Mouse (Mus musculus): ENCODE measurements around the gene Grk4. TPM values are rescaled to one million over a fixed set of nuclear protein-coding genes. Genes with fewer than 3 reads are reported as not detected.

Gene Grk4
- polyA plus RNA-seq, 1 experiment = 3.6 TPM

GRCm38 (mm10) chr5:34637591-34638156 is 22.5 kb upstream of the Grk4 start:
- DNase-seq = no peak
- 88% methylated on average over 7 of the region's 7 CpGs for WGBS
- Histone ChIP-seq H3K36me3 (ENCODE audit: control insufficient read depth, insufficient read depth, low read length) (no peaks in the 10 kb centered on the region; the same call in 1 of the 2 replicates), H3K27ac (ENCODE audit: control insufficient read depth, insufficient read depth, low read length) (no peak overlapping the region), H3K27me3 (ENCODE audit: control insufficient read depth, insufficient read depth, low read length) (no peaks in the 10 kb centered on the region), H3K4me3 (ENCODE audit: control insufficient read depth, insufficient read depth, low read length) (no peak overlapping the region), H3K4me1 (replicated peaks; ENCODE audit: control insufficient read depth, insufficient read depth, low read length) (peaks cover 24% of the 10 kb centered on the region)
- TF ChIP-seq CTCF (IDR thresholded peaks at IDR 0.05; ENCODE audit: borderline replicate concordance, control insufficient read depth, extremely low read depth, insufficient read depth, low read length, poor library complexity) (no peak), POLR2A (IDR thresholded peaks at IDR 0.05; ENCODE audit: control insufficient read depth, extremely low read depth, insufficient read depth, low read length, poor library complexity) (no peak)

- 95% methylated on average over 3 of the region's 3 CpGs for WGBS
- no peaks in the 10 kb centered on the region for H3K4me1 ChIP-seq (replicated peaks; ENCODE audit: control insufficient read depth, insufficient read depth, low read length)
- DNase-seq = no peak
- H3K27ac ChIP-seq (ENCODE audit: control insufficient read depth, insufficient read depth, low read length) = no peak overlapping the region
- H3K4me3 ChIP-seq (ENCODE audit: control insufficient read depth, insufficient read depth, low read length) = no peak overlapping the region
- peaks cover 16% of the 10 kb centered on the region for H3K36me3 ChIP-seq (ENCODE audit: control insufficient read depth, insufficient read depth, low read length)
- TF ChIP-seq CTCF (IDR thresholded peaks at IDR 0.05; ENCODE audit: borderline replicate concordance, control insufficient read depth, extremely low read depth, insufficient read depth, low read length, poor library complexity) (no peak), POLR2A (IDR thresholded peaks at IDR 0.05; ENCODE audit: control insufficient read depth, extremely low read depth, insufficient read depth, low read length, poor library complexity) (no peak)
- no peaks in the 10 kb centered on the region for H3K27me3 ChIP-seq (ENCODE audit: control insufficient read depth, insufficient read depth, low read length)
These were observed 18.2 kb upstream of the Grk4 start for GRCm38 (mm10) chr5:34641991-34642390.

- DNase-seq = peak; percentile 51
- 77% methylated on average over 5 of the region's 5 CpGs for WGBS
- Histone ChIP-seq H3K4me3 (ENCODE audit: control insufficient read depth, insufficient read depth, low read length) (no peak overlapping the region), H3K27ac (ENCODE audit: control insufficient read depth, insufficient read depth, low read length) (no peak overlapping the region), H3K36me3 (ENCODE audit: control insufficient read depth, insufficient read depth, low read length) (peaks cover 22% of the 10 kb centered on the region), H3K27me3 (ENCODE audit: control insufficient read depth, insufficient read depth, low read length) (no peaks in the 10 kb centered on the region), H3K4me1 (replicated peaks; ENCODE audit: control insufficient read depth, insufficient read depth, low read length) (no peaks in the 10 kb centered on the region)
- TF ChIP-seq POLR2A (IDR thresholded peaks at IDR 0.05; ENCODE audit: control insufficient read depth, extremely low read depth, insufficient read depth, low read length, poor library complexity) (no peak), CTCF (IDR thresholded peaks at IDR 0.05; ENCODE audit: borderline replicate concordance, control insufficient read depth, extremely low read depth, insufficient read depth, low read length, poor library complexity) (no peak)
These were observed 17.2 kb upstream of the Grk4 start for GRCm38 (mm10) chr5:34642932-34643331.

- Histone ChIP-seq H3K27ac (ENCODE audit: control insufficient read depth, insufficient read depth, low read length) (no peak overlapping the region), H3K36me3 (ENCODE audit: control insufficient read depth, insufficient read depth, low read length) (peaks cover 66% of the 10 kb centered on the region), H3K27me3 (ENCODE audit: control insufficient read depth, insufficient read depth, low read length) (no peaks in the 10 kb centered on the region), H3K4me1 (replicated peaks; ENCODE audit: control insufficient read depth, insufficient read depth, low read length) (no peaks in the 10 kb centered on the region), H3K4me3 (ENCODE audit: control insufficient read depth, insufficient read depth, low read length) (no peak overlapping the region)
- DNase-seq = peak; percentile 69
- TF ChIP-seq CTCF (IDR thresholded peaks at IDR 0.05; ENCODE audit: borderline replicate concordance, control insufficient read depth, extremely low read depth, insufficient read depth, low read length, poor library complexity) = peak; percentile 28; the same call in 1 of the 2 replicates
- no peak for TF ChIP-seq POLR2A (IDR thresholded peaks at IDR 0.05; ENCODE audit: control insufficient read depth, extremely low read depth, insufficient read depth, low read length, poor library complexity)
- 53% methylated on average over 4 of the region's 4 CpGs for WGBS
These were observed 12.6 kb upstream of the Grk4 start for GRCm38 (mm10) chr5:34647581-34647980.

- WGBS = 94% methylated on average over 5 of the region's 5 CpGs
- Histone ChIP-seq H3K4me3 (ENCODE audit: control insufficient read depth, insufficient read depth, low read length) (no peak overlapping the region), H3K27me3 (ENCODE audit: control insufficient read depth, insufficient read depth, low read length) (no peaks in the 10 kb centered on the region), H3K36me3 (ENCODE audit: control insufficient read depth, insufficient read depth, low read length) (peaks cover 78% of the 10 kb centered on the region), H3K27ac (ENCODE audit: control insufficient read depth, insufficient read depth, low read length) (no peak overlapping the region), H3K4me1 (replicated peaks; ENCODE audit: control insufficient read depth, insufficient read depth, low read length) (no peaks in the 10 kb centered on the region)
- no peak for DNase-seq
- no peak for TF ChIP-seq POLR2A (IDR thresholded peaks at IDR 0.05; ENCODE audit: control insufficient read depth, extremely low read depth, insufficient read depth, low read length, poor library complexity)
- no peak for TF ChIP-seq CTCF (IDR thresholded peaks at IDR 0.05; ENCODE audit: borderline replicate concordance, control insufficient read depth, extremely low read depth, insufficient read depth, low read length, poor library complexity)
These were observed 7.2 kb upstream of the Grk4 start for GRCm38 (mm10) chr5:34652961-34653360.

GRCm38 (mm10) chr5:34654881-34655280 is 5.3 kb upstream of the Grk4 start:
- TF ChIP-seq POLR2A (IDR thresholded peaks at IDR 0.05; ENCODE audit: control insufficient read depth, extremely low read depth, insufficient read depth, low read length, poor library complexity) (no peak), CTCF (IDR thresholded peaks at IDR 0.05; ENCODE audit: borderline replicate concordance, control insufficient read depth, extremely low read depth, insufficient read depth, low read length, poor library complexity) (no peak)
- Histone ChIP-seq H3K4me1 (replicated peaks; ENCODE audit: control insufficient read depth, insufficient read depth, low read length) (peaks cover 2% of the 10 kb centered on the region; the same call in 1 of the 2 replicates), H3K4me3 (ENCODE audit: control insufficient read depth, insufficient read depth, low read length) (no peak overlapping the region), H3K27ac (ENCODE audit: control insufficient read depth, insufficient read depth, low read length) (no peak overlapping the region), H3K27me3 (ENCODE audit: control insufficient read depth, insufficient read depth, low read length) (no peaks in the 10 kb centered on the region), H3K36me3 (ENCODE audit: control insufficient read depth, insufficient read depth, low read length) (peaks cover 59% of the 10 kb centered on the region)
- no peak for DNase-seq
- 97% methylated on average over 9 of the region's 9 CpGs for WGBS

GRCm38 (mm10) chr5:34657556-34657955 is 2.6 kb upstream of the Grk4 start:
- no peak overlapping the region for H3K27ac ChIP-seq (ENCODE audit: control insufficient read depth, insufficient read depth, low read length)
- 95% methylated on average over 8 of the region's 8 CpGs for WGBS
- H3K27me3 ChIP-seq (ENCODE audit: control insufficient read depth, insufficient read depth, low read length) = no peaks in the 10 kb centered on the region
- DNase-seq = no peak
- H3K4me3 ChIP-seq (ENCODE audit: control insufficient read depth, insufficient read depth, low read length) = no peak overlapping the region
- TF ChIP-seq POLR2A (IDR thresholded peaks at IDR 0.05; ENCODE audit: control insufficient read depth, extremely low read depth, insufficient read depth, low read length, poor library complexity) (no peak), CTCF (IDR thresholded peaks at IDR 0.05; ENCODE audit: borderline replicate concordance, control insufficient read depth, extremely low read depth, insufficient read depth, low read length, poor library complexity) (no peak)
- peaks cover 5% of the 10 kb centered on the region for H3K4me1 ChIP-seq (replicated peaks; ENCODE audit: control insufficient read depth, insufficient read depth, low read length)
- H3K36me3 ChIP-seq (ENCODE audit: control insufficient read depth, insufficient read depth, low read length) = peaks cover 34% of the 10 kb centered on the region

Measured in thymus, adult 2 months (tissue).